Mouse (Mus musculus) liver, embryonic 14.5 days (tissue): ENCODE measurements around the gene Frrs1l. TPM values are rescaled to one million over a fixed set of nuclear protein-coding genes. Genes with fewer than 3 reads are reported as not detected.

Experiments used
- ATAC-seq: fragments of 200-750 bp; cut with Nextera tagmentation; 2 replicates; pipeline ENCODE4 v1.8.0; 2017; ENCODE audit warnings: moderate number of reproducible peaks, mild to moderate bottlenecking, moderate library complexity; ENCODE audit not compliant: insufficient read depth
- DNase-seq, 3 experiments: peaks; one replicate each; pipeline ENCODE4 v3.0.0-alpha.2; 2012 to 2013; ENCODE audit warnings: low read depth in 3 of 3, low spot score in 3 of 3
- H3K27ac ChIP-seq: fragments of 300-500 bp; sonication (generic); 2 replicates; pipeline ENCODE4 v1.5.1; 2014; ENCODE audit warnings: moderate library complexity, mild to moderate bottlenecking, control low read depth, inconsistent platforms
- H3K27me3 ChIP-seq: fragments of 300-500 bp; sonication (generic); 2 replicates; pipeline ENCODE4 v1.6.1; 2014; ENCODE audit warnings: mild to moderate bottlenecking, low read length, moderate library complexity; ENCODE audit not compliant: control insufficient read depth, insufficient read depth
- H3K36me3 ChIP-seq: fragments of 300-500 bp; sonication (generic); replicated peaks from 2 replicates; pipeline ENCODE4 v1.6.1; 2014; ENCODE audit warnings: low read depth; ENCODE audit not compliant: control insufficient read depth, insufficient read depth
- H3K4me1 ChIP-seq, 2 experiments: fragments of 200-500 bp in 1 of 2; fragments of 300-500 bp in 1 of 2; sonication (generic) in 1 of 2; replicated peaks; 2 replicates each; pipeline ENCODE4 v1.6.1; 2012 to 2014; ENCODE audit warnings: antibody characterized with exemption in 1 of 2, inconsistent platforms in 1 of 2, low read length in 1 of 2; ENCODE audit not compliant: control insufficient read depth in 2 of 2, insufficient read depth in 2 of 2
- H3K4me2 ChIP-seq: fragments of 300-500 bp; sonication (generic); 2 replicates; pipeline ENCODE4 v1.6.1; 2014; ENCODE audit warnings: low read depth, mild to moderate bottlenecking, control low read depth, moderate library complexity
- H3K4me3 ChIP-seq, 2 experiments: fragments of 200-500 bp in 1 of 2; fragments of 300-500 bp in 1 of 2; sonication (generic) in 1 of 2; 2 replicates each; pipeline ENCODE4 v1.5.1; 2012 to 2014; ENCODE audit warnings: low read depth in 2 of 2, low read length in 2 of 2, mild to moderate bottlenecking in 2 of 2, control low read depth in 1 of 2, inconsistent platforms in 1 of 2, moderate library complexity in 1 of 2; ENCODE audit not compliant: insufficient read depth in 1 of 2
- H3K9ac ChIP-seq: fragments of 300-500 bp; sonication (generic); replicated peaks from 2 replicates; pipeline ENCODE4 v1.6.1; 2014; ENCODE audit warnings: mild to moderate bottlenecking, control low read depth, moderate library complexity
- H3K9me3 ChIP-seq: fragments of 300-500 bp; sonication (generic); 2 replicates; pipeline ENCODE4 v1.6.1; 2016; ENCODE audit warnings: low read length, mixed read lengths; ENCODE audit not compliant: control insufficient read depth
- CTCF ChIP-seq: IDR thresholded peaks from 2 replicates; pipeline ENCODE4 v1.5.1; 2016; ENCODE audit warnings: antibody characterized with exemption, low read depth, control low read depth
- EP300 ChIP-seq: IDR thresholded peaks from 2 replicates; pipeline ENCODE4 v1.6.1; 2016; ENCODE audit warnings: antibody characterized with exemption, low read depth
- WGBS: fragments of 180-500 bp; shearing (Covaris S2); extraction: QIAGEN DNeasy Blood & Tissue Kit; methylation state at CpG from one replicate; pipeline ENCODE4 v1.1.7; 2014; ENCODE audit not compliant: insufficient replicate concordance; 5-methylcytosine and 5-hydroxymethylcytosine counted together
- polyA plus RNA-seq, 2 experiments: library from polyadenylated mRNA; depleted of rRNA in 1 of 2; stranded (reverse) in 1 of 2; unstranded in 1 of 2; fragments of >200 nt; fragmentation: Nextera tagmentation in 1 of 2; extraction: Ambion mirVana in 1 of 2; gene quantifications; 2 replicates each; pipeline versions ENCODE4 v1.2.1 to v1.2.3; 2012 to 2014

Frrs1l gene
- polyA plus RNA-seq, 2 experiments = under 0.01 TPM; not detected in 1

DNA sequence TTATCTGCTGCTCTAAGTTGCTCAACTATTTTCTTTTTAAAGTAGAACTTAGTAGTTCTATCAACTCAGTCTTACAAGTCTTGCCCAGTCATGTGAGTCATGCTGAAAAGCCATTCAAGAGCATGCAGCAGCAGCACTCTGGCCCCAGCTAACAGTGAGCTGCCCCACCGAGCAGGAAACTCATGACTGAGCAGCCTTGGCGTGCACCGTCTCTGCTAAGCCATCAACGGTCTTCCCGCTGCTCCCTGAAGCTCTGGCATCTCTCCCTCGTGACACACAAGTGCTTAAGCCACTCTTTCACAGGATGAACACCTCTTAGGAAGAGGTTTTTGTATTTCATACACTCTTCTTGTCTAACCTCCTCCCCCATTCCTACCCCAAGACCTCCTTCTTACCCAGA, 53.1 kb downstream of the Frrs1l start:
- no peak for DNase-seq
- TF ChIP-seq CTCF (no peak), EP300 (no peak)
- H3K4me3 ChIP-seq = no peak overlapping the region
- WGBS = 54% methylated on average over 6 of the region's 6 CpGs
- H3K4me1 ChIP-seq = peaks cover 4 to 5% of the 10 kb centered on the region in 2 experiments; a peak in 2 of 4 replicates
- no peaks in the 10 kb centered on the region; the same call in 1 of the 2 replicates for H3K36me3 ChIP-seq
- H3K27me3 ChIP-seq = no peaks in the 10 kb centered on the region
- no peak for ATAC-seq
- H3K27ac ChIP-seq = no peak overlapping the region
- H3K4me2 ChIP-seq = no peak overlapping the region
- H3K9ac ChIP-seq = no peak overlapping the region
- no peaks in the 10 kb centered on the region for H3K9me3 ChIP-seq

DNA sequence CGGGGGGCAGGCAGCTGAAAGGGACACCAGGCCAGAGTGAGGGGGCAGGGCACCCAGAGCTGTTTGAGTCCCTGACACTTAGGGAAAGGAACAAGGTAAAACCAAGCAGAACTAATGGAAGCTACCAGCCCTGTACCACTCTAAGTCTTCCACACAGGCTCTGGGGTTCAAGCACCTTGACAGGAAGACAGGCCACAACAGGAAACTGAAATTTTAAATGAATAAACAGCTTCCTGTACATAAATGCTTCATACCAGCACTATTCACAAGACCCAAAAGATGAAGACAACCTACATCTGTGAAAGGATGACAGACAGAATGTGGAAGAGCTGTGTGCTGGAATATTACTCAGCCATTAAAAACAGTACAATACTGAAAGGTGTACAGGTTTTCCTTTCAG, 54.9 kb downstream of the Frrs1l start:
- ATAC-seq (no peak), DNase-seq (no peak)
- H3K27me3 ChIP-seq = no peaks in the 10 kb centered on the region
- no peaks in the 10 kb centered on the region for H3K9me3 ChIP-seq
- no peak overlapping the region for H3K4me2 ChIP-seq
- H3K4me1 ChIP-seq = peaks cover 0 to 3% of the 10 kb centered on the region in 2 experiments; a peak in 1 of 4 replicates
- H3K4me3 ChIP-seq = no peak overlapping the region
- H3K9ac ChIP-seq = no peak overlapping the region
- WGBS = no CpG with 5 or more reads among the region's 1 CpGs
- no peak overlapping the region for H3K27ac ChIP-seq
- TF ChIP-seq CTCF (no peak), EP300 (no peak)
- H3K36me3 ChIP-seq = no peaks in the 10 kb centered on the region; the same call in 1 of the 2 replicates

DNA sequence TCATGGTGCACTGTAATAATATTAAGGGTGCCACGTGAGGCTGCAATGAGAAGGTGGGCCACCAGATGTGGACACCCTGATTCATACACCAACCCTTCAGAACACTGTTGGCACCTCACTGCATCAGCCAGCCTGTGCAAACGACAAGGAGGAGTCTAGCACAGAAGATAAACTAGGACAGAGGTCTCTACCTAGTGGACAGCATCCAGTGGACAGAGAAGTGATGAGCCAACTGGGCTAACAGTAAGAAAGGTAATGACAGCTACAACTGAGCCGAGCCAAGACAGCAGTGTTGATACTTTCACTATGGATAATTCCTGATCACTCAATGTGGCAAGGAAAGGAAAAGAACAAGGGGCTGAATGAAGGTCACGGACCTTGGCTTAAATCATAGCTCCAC, 57.0 kb downstream of the Frrs1l start:
- Histone ChIP-seq H3K4me1 (no peaks in the 10 kb centered on the region; a peak in 1 of 4 replicates), H3K9me3 (no peaks in the 10 kb centered on the region), H3K4me2 (no peak overlapping the region), H3K27me3 (no peaks in the 10 kb centered on the region), H3K36me3 (no peaks in the 10 kb centered on the region; the same call in 1 of the 2 replicates), H3K4me3 (no peak overlapping the region), H3K9ac (no peak overlapping the region), H3K27ac (no peak overlapping the region)
- no peak for ATAC-seq
- DNase-seq = no peak
- TF ChIP-seq CTCF = no peak
- TF ChIP-seq EP300 = no peak
- WGBS = 66% methylated on average over 4 of the region's 4 CpGs

DNA sequence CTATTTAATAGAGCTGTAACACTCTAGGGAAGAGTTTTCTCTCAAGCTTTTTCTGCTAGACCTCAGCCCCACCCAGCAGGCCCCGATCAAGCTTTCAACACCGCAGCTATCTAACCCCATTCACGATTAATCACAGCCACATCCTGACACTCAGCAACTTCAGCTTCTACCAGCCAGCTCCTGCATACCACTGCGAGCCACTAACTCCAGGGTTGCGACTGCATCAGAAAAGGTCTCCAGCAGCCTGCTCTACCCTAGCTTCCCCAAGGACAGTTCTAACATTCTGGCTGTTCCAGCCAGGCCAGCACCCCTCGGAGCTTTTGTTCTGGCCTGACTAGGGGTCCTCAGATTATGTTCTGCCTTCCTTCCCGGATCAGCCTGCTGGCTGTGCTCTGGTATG, 58.1 kb downstream of the Frrs1l start:
- no peak for TF ChIP-seq CTCF
- no peak for TF ChIP-seq EP300
- Histone ChIP-seq H3K27ac (no peak overlapping the region), H3K27me3 (no peaks in the 10 kb centered on the region), H3K9me3 (no peaks in the 10 kb centered on the region), H3K9ac (no peak overlapping the region), H3K4me3 (no peak overlapping the region), H3K4me1 (no peaks in the 10 kb centered on the region), H3K36me3 (no peaks in the 10 kb centered on the region; the same call in 1 of the 2 replicates), H3K4me2 (no peak overlapping the region)
- ATAC-seq (no peak), DNase-seq (no peak)
- WGBS = 63% methylated on average over 7 of the region's 7 CpGs

DNA sequence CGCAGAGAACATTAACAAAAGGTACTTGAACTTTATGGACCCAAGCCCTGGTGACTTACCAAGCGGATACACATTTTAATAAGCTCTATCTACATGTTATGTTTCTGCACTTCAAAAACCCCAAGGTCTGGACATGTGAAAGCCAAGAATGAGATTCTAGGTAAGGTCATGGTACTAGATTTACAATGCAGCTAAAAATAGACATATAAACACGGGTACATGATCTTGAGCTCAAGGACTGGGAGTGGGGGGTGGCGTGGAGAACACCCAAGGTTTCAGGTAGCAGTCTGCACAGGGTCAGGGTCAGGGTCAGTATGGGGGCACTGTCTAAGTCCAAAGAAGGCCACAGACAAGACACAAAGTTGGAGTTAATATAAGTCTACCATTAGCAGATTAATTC, 59.9 kb downstream of the Frrs1l start:
- H3K36me3 ChIP-seq = peaks cover 6% of the 10 kb centered on the region; the same call in 1 of the 2 replicates
- TF ChIP-seq EP300 = no peak
- no peak for TF ChIP-seq CTCF
- ATAC-seq (no peak), DNase-seq (no peak)
- H3K4me1 ChIP-seq = no peaks in the 10 kb centered on the region
- H3K4me3 ChIP-seq = no peak overlapping the region
- no peak overlapping the region for H3K9ac ChIP-seq
- no peaks in the 10 kb centered on the region for H3K27me3 ChIP-seq
- H3K4me2 ChIP-seq = no peak overlapping the region
- no peaks in the 10 kb centered on the region for H3K9me3 ChIP-seq
- no peak overlapping the region for H3K27ac ChIP-seq
- WGBS = 66% methylated on average over 4 of the region's 4 CpGs
